Mouse (Mus musculus) cerebellum, adult 2 months (tissue): Measurements from ENCODE around the gene Clec2l.

Experiments
- CTCF ChIP-seq: fragments of 200-500 bp; IDR thresholded peaks from 2 replicates; pipeline ENCODE4 v1.5.1; 2011; ENCODE audit warnings: low read depth, mild to moderate bottlenecking, control low read depth, low read length, moderate library complexity, borderline replicate concordance; ENCODE audit not compliant: insufficient read depth
- POLR2A ChIP-seq: fragments of 200-500 bp; IDR thresholded peaks from 2 replicates; pipeline ENCODE4 v1.6.1; 2011; ENCODE audit warnings: low read length, control low read depth, borderline replicate concordance; ENCODE audit not compliant: insufficient read depth

- TF ChIP-seq CTCF (peak; percentile 84), POLR2A (no peak)
Observed at GRCm38 (mm10) chr6:38695380-38696054, 32.6 kb downstream of the Clec2l start.
